Mouse (Mus musculus) testis, adult 2 months (tissue): ENCODE results near the gene Armc3.

Experiments
- CTCF ChIP-seq: fragments of 200-500 bp; IDR thresholded peaks from 2 replicates; pipeline ENCODE4 v1.5.1; 2012; ENCODE audit warnings: low read depth, mild to moderate bottlenecking, inconsistent platforms, low read length, moderate library complexity; ENCODE audit not compliant: control insufficient read depth, insufficient read depth, insufficient replicate concordance
- POLR2A ChIP-seq: fragments of 200-500 bp; IDR thresholded peaks from 2 replicates; pipeline ENCODE4 v1.6.1; 2012; ENCODE audit warnings: low read depth, mild to moderate bottlenecking, inconsistent platforms, low read length, moderate library complexity; ENCODE audit not compliant: control insufficient read depth

- TF ChIP-seq POLR2A (no peak), CTCF (no peak)
Observed at GRCm38 (mm10) chr2:19235614-19236013, 36.5 kb downstream of the Armc3 start.
